Mouse (Mus musculus) cerebellum, adult 2 months (tissue): ENCODE data around the gene Casc3. TPM values are rescaled to one million over a fixed set of nuclear protein-coding genes. Genes with fewer than 3 reads are reported as not detected.
A peak's percentile ranks its signal among the peaks of the same experiment; 100 is the strongest.

Experiments
- DNase-seq, 2 experiments: peaks; one replicate each; pipeline ENCODE4 v3.0.0; 2021
- H3K27ac ChIP-seq: fragments of 200-500 bp; 2 replicates; pipeline ENCODE4 v1.5.1; 2012; ENCODE audit warnings: low read length, control low read depth, inconsistent platforms; ENCODE audit not compliant: insufficient read depth
- H3K27me3 ChIP-seq: fragments of 200-500 bp; 2 replicates; pipeline ENCODE4 v1.6.1; 2012; ENCODE audit warnings: inconsistent platforms, mild to moderate bottlenecking, low read length, moderate library complexity; ENCODE audit not compliant: control insufficient read depth, insufficient read depth
- H3K4me1 ChIP-seq: fragments of 200-500 bp; 2 replicates; pipeline ENCODE4 v1.6.1; 2011; ENCODE audit warnings: low read length; ENCODE audit not compliant: control insufficient read depth, insufficient read depth
- H3K4me3 ChIP-seq: fragments of 200-500 bp; replicated peaks from 2 replicates; pipeline ENCODE3; 2011; ENCODE audit warnings: mild to moderate bottlenecking, low read depth, low read length, control low read depth; ENCODE audit not compliant: insufficient read depth
- CTCF ChIP-seq: fragments of 200-500 bp; IDR thresholded peaks from 2 replicates; pipeline ENCODE4 v1.5.1; 2011; ENCODE audit warnings: low read depth, mild to moderate bottlenecking, control low read depth, low read length, moderate library complexity, borderline replicate concordance; ENCODE audit not compliant: insufficient read depth
- POLR2A ChIP-seq: fragments of 200-500 bp; IDR thresholded peaks from 2 replicates; pipeline ENCODE4 v1.6.1; 2011; ENCODE audit warnings: low read length, control low read depth, borderline replicate concordance; ENCODE audit not compliant: insufficient read depth
- WGBS: fragments of 180-500 bp; shearing (Covaris S2); methylation state at CpG from one replicate; pipeline ENCODE4 v1.1.7; 2018; 5-methylcytosine and 5-hydroxymethylcytosine counted together
- polyA plus RNA-seq: library from polyadenylated mRNA; depleted of rRNA; stranded (reverse); fragments of >200 nt; gene quantifications from 2 replicates; pipeline ENCODE4 v1.2.3, GENCODE M21; 2012; rRNA removed

Casc3 gene
- 55.5 TPM in 2 replicates for polyA plus RNA-seq

GRCm38 (mm10) chr11:98804605-98805004 lies at the start of gene Casc3:
Gene Casc3, plus strand, starts transcription at chr11:98804905.
- TF ChIP-seq POLR2A (no peak), CTCF (no peak)
- Histone ChIP-seq H3K4me1 (peaks cover 7% of the 10 kb centered on the region; the same call in 1 of the 2 replicates), H3K27me3 (no peaks in the 10 kb centered on the region), H3K4me3 (no peak within 1 kb of the TSS), H3K27ac (no peak within 1 kb of the TSS)
- WGBS = 93% methylated on average over 5 of the region's 5 CpGs
- no peak for DNase-seq

- peak overlapping the region; percentile 68 for H3K27ac ChIP-seq
- WGBS = 61% methylated on average over 6 of the region's 6 CpGs
- peaks cover 52% of the 10 kb centered on the region for H3K4me1 ChIP-seq
- no peak for TF ChIP-seq POLR2A
- no peak for TF ChIP-seq CTCF
- no peak overlapping the region for H3K4me3 ChIP-seq
- no peaks in the 10 kb centered on the region for H3K27me3 ChIP-seq
- DNase-seq = peak; percentile 59 to 65
These were observed 48.9 kb upstream of the Casc3 start for GRCm38 (mm10) chr11:98755726-98756380.

- Histone ChIP-seq H3K27me3 (no peaks in the 10 kb centered on the region), H3K4me3 (no peak overlapping the region)
- 87% methylated on average over 12 of the region's 12 CpGs for WGBS
These were observed 48.0 kb upstream of the Casc3 start for GRCm38 (mm10) chr11:98756711-98757110.

GRCm38 (mm10) chr11:98761939-98762338 lies 42.8 kb upstream of the Casc3 start:
- Histone ChIP-seq H3K4me1 (peaks cover 16% of the 10 kb centered on the region), H3K4me3 (no peak overlapping the region), H3K27ac (no peak overlapping the region), H3K27me3 (no peaks in the 10 kb centered on the region)
- no peak for TF ChIP-seq CTCF
- no peak for TF ChIP-seq POLR2A
- DNase-seq = no peak
- 82% methylated on average over 4 of the region's 4 CpGs for WGBS

More at GRCm38 (mm10) chr11:98756711-98757110, 48.0 kb upstream of the Casc3 start:
- DNase-seq = no peak
- H3K4me1 ChIP-seq = peaks cover 45% of the 10 kb centered on the region
- peak overlapping the region; percentile 68; the same call in 1 of the 2 replicates for H3K27ac ChIP-seq
- TF ChIP-seq POLR2A = no peak

GRCm38 (mm10) chr11:98762756-98763501 lies 41.8 kb upstream of the Casc3 start:
- no peaks in the 10 kb centered on the region for H3K27me3 ChIP-seq
- DNase-seq = peak; percentile 25 to 37
- peaks cover 20% of the 10 kb centered on the region for H3K4me1 ChIP-seq
- H3K27ac ChIP-seq = no peak overlapping the region
- H3K4me3 ChIP-seq = no peak overlapping the region
- TF ChIP-seq POLR2A (no peak), CTCF (peak; percentile 18; the same call in 1 of the 2 replicates)
- WGBS = 49% methylated on average over 17 of the region's 17 CpGs

GRCm38 (mm10) chr11:98763502-98763861 lies 41.2 kb upstream of the Casc3 start:
- Histone ChIP-seq H3K27me3 (no peaks in the 10 kb centered on the region), H3K4me1 (peaks cover 26% of the 10 kb centered on the region), H3K27ac (no peak overlapping the region), H3K4me3 (no peak overlapping the region)
- WGBS = 84% methylated on average over 8 of the region's 8 CpGs
- no peak for TF ChIP-seq CTCF
- TF ChIP-seq POLR2A = no peak
- no peak for DNase-seq

- no peak for DNase-seq
- Histone ChIP-seq H3K4me3 (no peak overlapping the region), H3K27ac (no peak overlapping the region), H3K4me1 (peaks cover 32% of the 10 kb centered on the region), H3K27me3 (no peaks in the 10 kb centered on the region)
- 84% methylated on average over 18 of the region's 18 CpGs for WGBS
- TF ChIP-seq POLR2A = no peak
- TF ChIP-seq CTCF = no peak
These were observed 40.6 kb upstream of the Casc3 start for GRCm38 (mm10) chr11:98764091-98764490.

GRCm38 (mm10) chr11:98764746-98765145 lies 40.0 kb upstream of the Casc3 start:
- Histone ChIP-seq H3K4me3 (no peak overlapping the region), H3K4me1 (peaks cover 36% of the 10 kb centered on the region), H3K27me3 (no peaks in the 10 kb centered on the region), H3K27ac (no peak overlapping the region)
- DNase-seq = no peak
- no peak for TF ChIP-seq CTCF
- TF ChIP-seq POLR2A = no peak
